7 mouse cellular contexts compared by ENCODE assay signal in the genomic region with DNA sequence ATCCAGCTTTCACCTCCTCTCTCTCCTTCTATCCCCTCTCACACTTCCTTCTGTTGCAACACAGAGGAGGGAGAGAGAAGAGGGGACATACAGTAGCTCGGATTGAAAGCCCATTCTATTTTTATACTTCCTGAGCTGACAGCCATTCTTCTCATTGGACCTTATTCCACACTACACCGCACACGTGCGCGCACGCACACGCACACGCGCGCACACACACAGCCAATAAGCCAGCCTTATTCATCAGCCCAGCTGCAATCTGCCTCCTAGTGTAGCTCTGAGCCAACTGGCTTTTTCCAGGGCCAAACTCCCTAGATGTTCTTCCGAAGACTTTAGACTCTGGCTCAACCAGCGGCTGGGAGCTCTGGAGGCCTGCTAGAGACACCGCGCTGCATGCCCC.
DNase-seq lines count a peak whose midpoint lies in the region.

No protein-coding gene starts in this region.

- peak; percentile 57 for DNase-seq in right cerebral cortex, adult 18-20 months
- DNase-seq in right cerebral cortex, adult 2 months (ENCODE audit: low spot score in 2 of 2): no peak
- peak; percentile 61 for DNase-seq in gastrocnemius, postnatal 25 days
- DNase-seq in kidney, postnatal 14 days: peak; percentile 50
- DNase-seq in lung, postnatal 4 days: peak; percentile 51 to 81
- DNase-seq in spleen, postnatal 14 days (ENCODE audit: low spot score in 2 of 2): no peak
- no peak for DNase-seq in spleen, postnatal 36 days (ENCODE audit: low spot score in 2 of 2)

Comparison
In these comparisons a context has a peak if more than half of its experiments do, and no peak if none do; other contexts are left out.
1. DNase-seq: peak in right cerebral cortex, adult 18-20 months (single experiment), gastrocnemius, postnatal 25 days (single experiment), kidney, postnatal 14 days (single experiment) and lung, postnatal 4 days (2 of 2); none in right cerebral cortex, adult 2 months (0 of 2), spleen, postnatal 14 days (0 of 2) and spleen, postnatal 36 days (0 of 2).